Mouse (Mus musculus) lung, postnatal 0 days (tissue): ENCODE data around the gene AF067061. TPM values are rescaled to one million over a fixed set of nuclear protein-coding genes. Genes with fewer than 3 reads are reported as not detected.

Experiments used
- ATAC-seq: fragments of 200-750 bp; cut with Nextera tagmentation; 2 replicates; pipeline ENCODE4 v1.8.0; 2017; ENCODE audit warnings: moderate library complexity
- DNase-seq: peaks from one replicate; pipeline ENCODE4 v3.0.0-alpha.2; 2016; ENCODE audit warnings: low spot score
- H3K27ac ChIP-seq: fragments of 300-500 bp; sonication (generic); 2 replicates; pipeline ENCODE4 v1.5.1; 2014; ENCODE audit warnings: antibody characterized with exemption, mild to moderate bottlenecking, low read length, mixed read lengths
- H3K27me3 ChIP-seq: fragments of 300-500 bp; sonication (generic); replicated peaks from 2 replicates; pipeline ENCODE4 v1.6.1; 2014; ENCODE audit warnings: low read length, mixed read lengths; ENCODE audit not compliant: insufficient read depth
- H3K36me3 ChIP-seq: fragments of 300-500 bp; sonication (generic); 2 replicates; pipeline ENCODE4 v1.6.1; 2014; ENCODE audit warnings: low read length, mixed read lengths; ENCODE audit not compliant: insufficient read depth
- H3K4me1 ChIP-seq: fragments of 300-500 bp; sonication (generic); 2 replicates; pipeline ENCODE4 v1.6.1; 2014; ENCODE audit warnings: antibody characterized with exemption, low read depth, low read length, mixed read lengths; ENCODE audit not compliant: insufficient read depth
- H3K4me2 ChIP-seq: fragments of 300-500 bp; sonication (generic); replicated peaks from 2 replicates; pipeline ENCODE4 v1.6.1; 2014; ENCODE audit warnings: low read depth, mild to moderate bottlenecking, low read length, moderate library complexity, mixed read lengths
- H3K4me3 ChIP-seq: fragments of 300-500 bp; sonication (generic); 2 replicates; pipeline ENCODE4 v1.5.1; 2014; ENCODE audit warnings: low read depth, low read length
- H3K9ac ChIP-seq: fragments of 300-500 bp; sonication (generic); replicated peaks from 2 replicates; pipeline ENCODE4 v1.6.1; 2014; ENCODE audit warnings: low read depth, mild to moderate bottlenecking
- H3K9me3 ChIP-seq: fragments of 300-500 bp; sonication (generic); 2 replicates; pipeline ENCODE4 v1.6.1; 2016; ENCODE audit warnings: low read length, mixed read lengths
- CTCF ChIP-seq: IDR thresholded peaks from 2 replicates; pipeline ENCODE4 v1.5.1; 2016; ENCODE audit warnings: antibody characterized with exemption, mild to moderate bottlenecking
- EP300 ChIP-seq: IDR thresholded peaks from 2 replicates; pipeline ENCODE4 v1.6.1; 2016; ENCODE audit warnings: antibody characterized with exemption, mild to moderate bottlenecking, control low read depth
- WGBS: fragments of 180-500 bp; shearing (Covaris S2); extraction: QIAGEN DNeasy Blood & Tissue Kit; methylation state at CpG from one replicate; pipeline ENCODE4 v1.1.7; 2014; 5-methylcytosine and 5-hydroxymethylcytosine counted together
- polyA plus RNA-seq: library from polyadenylated mRNA; unstranded; fragments of >200 nt; fragmentation: Nextera tagmentation; extraction: Ambion mirVana; gene quantifications from 2 replicates; pipeline ENCODE4 v1.2.1, GENCODE M21; 2015

AF067061 gene
- polyA plus RNA-seq, 1 experiment from 2014 or later = not detected

DNA sequence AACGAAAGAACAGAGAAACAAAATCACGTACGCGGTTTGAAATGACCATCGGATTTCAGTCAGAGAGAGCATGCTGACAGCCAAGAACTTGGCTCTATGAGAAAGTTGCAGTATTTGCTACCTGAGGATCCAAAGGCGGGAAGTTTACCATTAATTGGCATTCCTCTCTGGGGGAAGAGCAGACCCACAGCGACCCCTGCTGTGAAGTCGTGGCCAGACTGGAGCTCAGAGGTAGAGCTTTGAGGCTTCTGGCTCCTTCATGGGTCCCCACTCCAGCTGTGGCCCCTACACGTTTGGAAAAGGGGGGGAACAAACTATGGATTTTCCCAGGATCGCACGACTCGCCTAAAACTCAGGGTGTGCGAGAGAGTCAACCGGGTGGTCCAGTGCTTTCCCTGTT is 50.7 kb downstream of the AF067061 start:
- Histone ChIP-seq H3K9me3 (no peaks in the 10 kb centered on the region), H3K4me2 (no peak overlapping the region), H3K4me3 (no peak overlapping the region), H3K9ac (no peak overlapping the region), H3K27ac (no peak overlapping the region), H3K4me1 (no peaks in the 10 kb centered on the region), H3K36me3 (no peaks in the 10 kb centered on the region), H3K27me3 (no peaks in the 10 kb centered on the region)
- TF ChIP-seq CTCF (peak; percentile 60), EP300 (no peak)
- DNase-seq (peak; percentile 15), ATAC-seq (no peak)
- 24% methylated on average over 14 of the region's 14 CpGs for WGBS

Other genes starting within 250 kb of the AF067061 start
- not detected in 2 replicates for gene Gm36079, start 236.1 kb upstream of the AF067061 start, polyA plus RNA-seq
- 0.38 and 0.54 TPM in 2 replicates for gene Gm21188, start 210.9 kb upstream of the AF067061 start, polyA plus RNA-seq
- not detected in 2 replicates for gene Gm20767, start 122.9 kb upstream of the AF067061 start, polyA plus RNA-seq
- gene Gm21818, start 90.7 kb upstream of the AF067061 start, polyA plus RNA-seq = not detected in 2 replicates
- not detected in 2 replicates for gene Gm21762, start 47.2 kb upstream of the AF067061 start, polyA plus RNA-seq
- not detected in 2 replicates for gene Gm21731, start 24.0 kb upstream of the AF067061 start, polyA plus RNA-seq
- 0.36 and 0.46 TPM in 2 replicates for gene BC147527, start 37.3 kb downstream of the AF067061 start, polyA plus RNA-seq
- not detected in 2 replicates for gene Tcstv3, start 53.8 kb downstream of the AF067061 start, polyA plus RNA-seq